Mouse (Mus musculus) spleen, adult 18-20 months (tissue): ENCODE data around the gene Prrx1.

ENCODE experiments used
- DNase-seq, 2 experiments: peaks; one replicate each; pipeline ENCODE4 v3.0.0; 2022; ENCODE audit warnings: mixed read lengths in 2 of 2

Gene Prrx1

GRCm38 (mm10) chr1:163313101-163313773 lies at the start of gene Prrx1:
Prrx1 (minus strand) TSS chr1:163313710.
- no peak for DNase-seq

DNA sequence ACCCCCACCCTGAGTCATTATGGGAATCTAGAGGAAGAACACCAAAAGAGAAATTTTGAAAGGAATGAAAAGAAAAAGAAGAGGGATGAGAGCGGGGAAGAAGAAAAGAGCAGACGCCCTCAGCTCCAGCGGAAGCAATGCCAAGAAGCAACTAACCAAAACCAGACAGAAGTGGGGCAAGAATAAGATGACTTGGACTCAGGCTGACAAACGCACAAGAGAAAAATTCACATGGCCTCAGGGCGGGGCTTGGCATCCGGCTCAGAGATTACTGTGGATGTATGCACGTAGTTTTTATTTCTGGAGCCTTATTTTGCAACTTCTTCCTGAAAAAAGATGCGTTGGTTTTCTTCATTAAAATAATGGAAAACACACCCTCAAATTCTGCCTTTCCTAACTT lies 48.7 kb upstream of the Prrx1 start:
- DNase-seq = no peak

DNA sequence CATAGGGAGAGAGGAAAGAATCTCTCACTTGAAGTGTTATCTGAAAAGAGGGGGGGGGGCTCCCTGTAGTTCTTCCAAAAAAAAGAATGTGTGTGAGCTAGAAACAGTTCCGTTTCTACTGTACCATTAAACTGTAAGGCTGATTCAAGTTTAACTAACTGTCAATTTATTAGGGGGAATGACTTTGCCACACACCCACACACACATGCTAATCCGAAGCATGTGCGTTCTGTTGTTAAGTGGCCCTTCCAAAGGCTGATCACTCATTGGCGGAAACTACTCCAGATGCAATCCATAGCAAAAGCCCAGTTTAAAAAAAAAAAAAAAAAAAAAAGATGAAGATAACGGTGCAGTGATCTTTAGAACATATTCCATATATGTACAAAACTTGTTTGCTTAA lies 47.9 kb upstream of the Prrx1 start:
- DNase-seq = no peak

DNA sequence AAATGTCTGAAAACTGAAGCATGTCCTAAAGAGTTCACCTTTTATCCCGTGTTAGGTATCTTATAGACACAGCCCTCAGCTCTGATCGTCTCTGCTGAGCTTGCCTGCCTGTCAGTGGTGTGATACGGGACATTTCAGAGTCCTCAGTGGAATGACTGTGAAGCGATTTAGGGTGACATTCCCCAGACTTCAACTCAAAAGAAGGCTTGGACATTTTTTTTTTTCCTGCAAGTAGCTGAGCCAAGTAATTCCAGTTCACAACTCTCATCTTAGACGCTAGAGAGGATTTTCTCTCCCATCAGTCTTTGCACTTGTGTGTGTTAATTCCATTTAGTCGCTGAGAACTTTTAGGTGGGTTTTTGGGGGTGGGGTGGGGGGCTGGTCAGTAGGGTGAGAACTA lies 47.3 kb upstream of the Prrx1 start:
- DNase-seq = no peak

DNA sequence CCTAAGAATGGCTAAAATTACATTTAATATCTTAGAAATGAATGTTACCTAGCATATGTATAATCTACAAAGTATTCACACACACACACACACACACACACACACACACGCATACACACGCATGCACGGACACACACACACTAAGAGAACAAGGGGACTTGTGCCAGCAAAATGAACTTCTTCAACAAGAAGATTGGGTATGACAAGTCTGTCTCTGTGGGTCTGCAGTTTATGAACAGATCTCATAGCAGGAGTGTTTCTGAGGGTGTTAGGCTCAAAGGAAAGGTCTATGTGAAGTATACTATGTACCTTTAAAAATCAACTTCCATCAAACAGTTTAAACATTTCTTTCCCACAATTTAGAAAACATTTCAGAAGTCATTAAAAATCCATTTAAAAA lies 46.0 kb upstream of the Prrx1 start:
- no peak for DNase-seq

DNA sequence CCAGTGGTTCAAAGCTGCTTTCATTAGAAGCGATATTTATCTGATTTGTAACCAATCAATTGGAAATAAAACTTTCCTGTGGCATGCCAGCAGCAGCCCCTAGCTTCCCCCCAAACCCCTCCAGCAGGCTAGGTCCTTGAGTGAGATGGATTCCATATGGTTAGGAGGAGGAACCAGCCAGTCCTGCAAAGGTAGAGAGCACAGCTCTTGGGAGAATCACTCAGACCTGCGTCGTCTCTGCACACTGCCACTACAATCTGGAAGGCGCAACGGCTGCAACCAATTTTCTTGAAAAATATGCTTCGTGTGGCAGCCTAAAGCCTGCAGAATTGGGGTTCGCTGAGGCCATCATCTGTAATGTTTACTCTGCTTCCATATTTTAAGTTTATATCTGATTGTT lies 44.7 kb upstream of the Prrx1 start:
- DNase-seq = no peak

GRCm38 (mm10) chr1:163357733-163358132 lies 44.2 kb upstream of the Prrx1 start:
- DNase-seq = no peak

- no peak for DNase-seq
These were observed 42.7 kb upstream of the Prrx1 start for GRCm38 (mm10) chr1:163356167-163356566.

DNA sequence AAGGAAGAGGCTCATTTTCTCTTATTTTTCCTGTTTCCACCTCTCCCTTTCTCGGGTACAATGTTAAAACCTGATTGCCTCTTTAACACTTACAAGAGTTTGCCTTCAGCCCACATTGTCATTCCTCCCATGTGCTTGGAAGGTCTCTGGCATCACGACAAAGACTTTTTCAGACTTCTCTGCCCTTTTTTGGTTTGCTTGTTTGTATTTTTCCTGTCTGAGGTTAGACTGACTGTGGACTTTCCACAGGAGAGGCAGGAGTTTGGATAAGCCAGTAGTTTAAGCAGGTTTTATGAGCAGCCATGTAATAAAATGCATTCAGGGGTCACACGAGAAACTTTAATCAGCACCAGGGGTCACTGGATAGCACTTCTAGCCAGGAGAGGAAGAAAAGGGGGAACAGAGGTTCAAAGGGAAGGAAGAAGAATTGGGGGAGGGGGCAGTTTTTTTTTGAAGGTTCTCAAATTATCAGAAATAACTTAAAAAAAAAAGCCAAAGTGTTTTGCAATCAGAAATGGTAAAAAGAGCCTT lies 42.2 kb upstream of the Prrx1 start:
- no peak for DNase-seq

DNA sequence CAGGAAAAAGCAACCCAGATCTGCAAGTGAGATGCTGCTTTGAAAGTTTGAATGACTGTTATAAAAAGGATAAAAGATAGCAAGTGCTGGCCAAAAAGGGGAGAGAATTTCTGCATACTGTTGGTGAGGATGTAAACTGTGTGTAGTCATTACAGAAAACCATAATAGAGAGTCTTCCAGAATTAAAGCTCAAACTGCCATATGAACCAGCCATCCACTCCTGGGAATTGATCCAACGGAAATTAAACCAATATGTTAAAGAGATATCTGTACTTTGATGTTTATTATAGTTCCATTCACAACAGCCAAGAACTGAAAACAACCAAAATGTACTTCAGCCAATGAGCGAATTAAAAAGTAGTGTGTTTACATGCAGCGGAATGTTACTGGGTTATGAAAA lies 37.5 kb upstream of the Prrx1 start:
- no peak for DNase-seq

DNA sequence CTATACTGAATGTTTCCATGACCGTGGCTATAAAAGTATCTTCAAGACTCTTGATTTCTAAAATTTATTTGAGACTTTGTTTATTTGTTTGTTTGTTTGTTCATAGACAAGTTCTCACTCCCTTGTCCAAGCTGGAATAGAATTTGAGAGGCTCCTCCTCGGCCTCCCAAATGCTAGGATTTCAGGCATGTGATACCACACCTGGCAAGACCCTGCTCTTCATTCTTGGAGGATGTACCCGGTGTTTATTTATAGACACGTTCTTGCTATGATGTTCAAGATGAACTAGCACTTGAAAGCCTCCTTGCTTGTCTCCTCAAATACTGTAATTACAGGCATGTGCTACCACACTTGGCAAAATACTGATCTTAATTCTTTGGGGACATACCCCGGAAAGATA lies 32.0 kb upstream of the Prrx1 start:
- no peak for DNase-seq

DNA sequence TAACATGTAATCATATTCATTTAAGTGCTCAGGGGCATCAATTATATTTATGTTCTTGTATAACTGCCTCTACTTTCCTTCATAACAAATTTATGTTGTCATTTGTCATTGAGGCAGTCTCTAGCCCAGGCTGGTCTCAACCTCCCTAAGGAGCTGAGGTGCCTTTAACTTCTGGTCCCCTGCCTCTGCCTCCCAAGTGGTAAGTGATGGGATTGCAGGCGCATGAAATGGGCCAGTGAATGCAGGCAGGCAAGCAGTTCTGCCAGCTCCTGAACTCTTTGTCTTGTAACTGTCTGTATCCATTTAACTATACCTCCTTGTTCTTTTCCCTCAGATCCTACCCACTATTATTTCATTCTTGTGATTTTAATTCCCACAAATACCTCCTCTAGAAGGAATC lies 31.4 kb upstream of the Prrx1 start:
- DNase-seq = no peak

DNA sequence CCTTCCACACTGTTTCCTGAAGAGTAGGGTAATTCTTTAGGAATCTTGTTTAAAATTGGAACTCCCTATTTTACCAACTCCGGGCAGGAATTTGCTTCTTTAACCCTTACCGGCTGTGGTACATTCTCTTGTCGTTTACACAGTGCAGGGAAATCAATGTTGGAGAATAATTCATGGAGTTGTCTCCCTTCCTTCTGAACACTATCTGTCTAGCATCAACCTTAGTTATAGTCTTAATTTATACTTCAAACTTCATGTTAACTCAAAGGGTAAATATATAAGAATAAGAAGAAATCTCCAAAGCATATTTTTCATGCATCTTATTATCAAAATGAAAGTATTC lies 25.7 kb upstream of the Prrx1 start:
- no peak for DNase-seq

- no peak for DNase-seq
These were observed 25.2 kb upstream of the Prrx1 start for GRCm38 (mm10) chr1:163338525-163339218.

- DNase-seq = no peak
These were observed 24.3 kb upstream of the Prrx1 start for GRCm38 (mm10) chr1:163337821-163338220.

- DNase-seq = no peak
These were observed 13.8 kb upstream of the Prrx1 start for GRCm38 (mm10) chr1:163327279-163327678.

- no peak for DNase-seq
These were observed 6.4 kb upstream of the Prrx1 start for GRCm38 (mm10) chr1:163319669-163320571.

GRCm38 (mm10) chr1:163316920-163317319 lies 3.4 kb upstream of the Prrx1 start:
- DNase-seq = no peak

DNA sequence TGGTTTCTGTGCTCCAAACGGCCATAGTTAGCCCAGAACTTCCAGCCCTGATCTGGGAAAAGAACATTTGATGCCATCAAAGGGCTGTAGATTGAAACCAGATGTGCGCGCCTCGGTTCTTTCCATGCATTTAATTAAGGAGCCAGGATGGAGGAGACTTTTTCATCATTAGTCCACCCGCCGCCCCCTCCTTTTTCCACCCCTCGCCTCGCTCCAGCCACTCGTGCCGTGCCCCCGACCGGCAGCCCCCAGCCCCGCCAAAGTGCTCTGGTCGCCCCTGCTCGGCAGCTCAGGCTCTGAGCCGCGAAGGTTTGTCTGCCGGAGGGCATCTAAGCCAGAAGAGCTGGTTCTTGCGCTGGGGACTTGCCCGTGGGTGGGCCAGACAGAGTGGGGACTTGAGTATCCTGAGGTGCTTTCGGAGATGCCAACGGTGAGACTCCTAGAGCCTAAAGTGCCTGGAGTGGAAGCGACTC lies 1.4 kb upstream of the Prrx1 start:
- no peak for DNase-seq

DNA sequence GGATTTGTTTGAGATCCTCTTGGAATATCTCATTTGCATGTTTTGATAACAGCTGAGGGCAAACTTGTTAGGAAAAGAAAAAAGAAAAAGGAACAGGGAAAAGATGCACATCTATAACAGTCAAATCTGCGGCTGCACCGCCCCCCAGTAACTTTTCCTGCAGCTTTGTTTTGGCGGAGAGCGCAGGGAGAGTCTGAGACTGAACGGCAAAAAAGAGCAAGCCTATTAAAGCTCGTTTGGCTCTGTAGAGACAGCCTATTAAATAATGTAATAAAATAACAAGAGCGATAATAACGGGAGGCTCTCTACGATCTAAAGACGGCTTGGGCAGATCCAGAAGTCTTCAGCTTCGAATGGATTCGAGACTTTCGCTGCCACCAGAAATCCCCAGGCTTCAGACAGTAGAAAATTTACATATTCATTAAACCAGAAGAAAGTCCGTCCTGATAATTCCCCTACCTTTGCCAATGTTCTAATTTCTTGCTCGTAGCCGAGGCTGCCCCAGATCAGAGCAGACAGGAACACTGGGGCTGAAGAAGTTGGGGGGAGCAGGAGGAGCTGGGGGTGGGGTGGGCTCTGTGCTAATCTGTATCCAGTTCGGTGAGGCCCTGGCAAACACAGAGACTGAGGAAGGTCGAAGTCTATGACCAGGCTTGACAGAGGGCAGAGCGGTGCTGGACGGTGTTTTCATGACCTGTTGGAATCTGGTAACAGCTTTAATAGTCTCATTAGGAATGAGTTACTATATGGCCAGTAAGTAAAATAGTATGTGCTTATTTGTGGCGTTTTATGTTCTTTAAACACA lies 613 bp upstream of the Prrx1 start:
- DNase-seq = no peak

DNA sequence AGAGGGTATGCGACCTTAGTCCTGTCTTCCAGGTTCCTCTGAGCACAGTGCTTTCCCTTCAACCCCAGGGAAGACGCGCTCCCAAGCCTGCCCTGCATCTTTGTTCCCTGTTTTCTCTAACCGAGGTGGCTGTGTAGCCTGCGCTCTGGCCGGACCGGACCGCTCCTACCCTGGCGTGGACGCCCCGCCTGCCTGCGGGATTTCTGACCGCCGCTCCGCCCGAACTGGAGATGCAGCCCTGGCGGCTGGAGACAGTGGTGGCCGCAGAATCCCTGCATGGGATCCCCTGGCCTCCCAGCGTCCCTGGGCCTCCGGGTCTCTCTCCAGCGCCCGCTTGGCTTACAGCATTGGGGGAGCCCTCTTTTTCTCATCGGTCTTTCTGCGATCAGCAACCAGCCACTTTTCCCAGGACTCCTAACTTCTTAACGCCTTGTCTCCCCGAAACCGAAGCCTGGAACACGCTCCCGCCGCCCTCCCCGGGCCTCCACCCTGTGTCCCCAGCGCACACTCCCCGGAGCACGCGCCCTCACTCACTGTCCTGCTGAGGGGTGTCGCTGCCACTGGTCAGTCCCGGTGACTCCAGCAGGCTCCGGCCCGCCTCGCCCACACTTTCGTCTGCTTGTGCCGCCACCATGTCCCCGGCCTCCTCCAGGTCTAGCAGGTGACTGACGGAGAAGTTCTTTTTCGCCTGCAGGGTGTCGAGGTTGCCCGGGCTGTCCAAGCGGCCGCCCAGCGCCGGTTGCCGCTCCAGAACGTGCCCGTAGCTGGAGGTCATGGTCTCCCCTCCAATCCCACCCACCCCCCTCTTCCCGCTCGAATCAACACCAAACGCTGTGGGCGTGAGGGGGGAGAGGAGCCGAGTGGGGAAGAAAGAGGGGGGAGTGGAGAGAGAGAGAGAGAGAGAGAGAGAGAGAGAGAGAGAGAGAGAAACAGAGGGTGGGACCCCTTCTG lies 1.4 kb downstream of the Prrx1 start:
- no peak for DNase-seq
